Mouse (Mus musculus) frontal cortex, postnatal 14 days (tissue): ENCODE measurements at regions not wholly inside any gene's neighbourhood (a gene's known extent, or its start where the extent isn't known, plus 50 kb on each side); places are given as distances from the start of the nearest gene placed in this dataset.

ENCODE experiments used
- DNase-seq, 2 experiments: peaks; one replicate each; pipeline ENCODE4 v3.0.0; 2022; ENCODE audit warnings: low spot score in 2 of 2

GRCm38 (mm10) chr12:50734135-50734534 lies 85.2 kb upstream of the Prkd1 start:
- DNase-seq, result no peak

GRCm38 (mm10) chr12:50712615-50713014 lies 63.7 kb upstream of the Prkd1 start:
- no peak for DNase-seq

DNA sequence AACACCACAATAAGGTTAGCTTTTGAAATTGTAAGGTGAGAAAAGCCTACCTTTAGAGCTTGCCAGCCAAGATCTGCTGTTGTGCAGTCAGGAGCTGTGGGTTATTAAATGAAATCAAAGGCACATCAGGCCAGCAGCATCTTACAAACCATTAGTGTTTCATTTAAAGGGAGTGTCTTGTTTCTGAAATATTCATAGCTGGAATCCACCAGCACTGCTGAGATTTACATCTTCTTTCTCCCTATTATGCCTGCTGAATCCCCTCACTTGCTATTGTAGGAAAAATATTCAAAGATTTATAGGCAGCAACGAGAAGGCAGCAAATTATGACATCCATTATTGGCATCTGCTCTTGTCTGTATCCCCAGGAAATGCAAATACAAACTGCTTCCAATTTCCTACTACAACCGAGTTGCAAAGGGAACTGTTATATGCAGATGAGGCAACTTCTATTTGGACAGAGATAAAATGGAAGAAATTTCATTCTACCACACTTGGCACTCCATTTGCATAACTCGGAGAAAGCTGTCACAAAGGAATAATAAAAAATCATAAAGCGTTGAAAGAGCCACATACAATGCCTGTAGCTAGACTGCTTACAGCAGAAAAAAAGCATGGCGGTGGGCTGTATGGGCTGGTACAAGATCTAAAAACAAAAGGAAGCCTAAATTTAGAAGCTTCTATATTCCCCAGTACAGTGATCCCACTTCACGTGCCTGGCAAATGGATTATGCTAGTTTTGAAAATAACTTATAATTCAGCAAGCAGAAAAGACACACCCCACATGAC lies 60.3 kb upstream of the Prkd1 start:
- no peak for DNase-seq

DNA sequence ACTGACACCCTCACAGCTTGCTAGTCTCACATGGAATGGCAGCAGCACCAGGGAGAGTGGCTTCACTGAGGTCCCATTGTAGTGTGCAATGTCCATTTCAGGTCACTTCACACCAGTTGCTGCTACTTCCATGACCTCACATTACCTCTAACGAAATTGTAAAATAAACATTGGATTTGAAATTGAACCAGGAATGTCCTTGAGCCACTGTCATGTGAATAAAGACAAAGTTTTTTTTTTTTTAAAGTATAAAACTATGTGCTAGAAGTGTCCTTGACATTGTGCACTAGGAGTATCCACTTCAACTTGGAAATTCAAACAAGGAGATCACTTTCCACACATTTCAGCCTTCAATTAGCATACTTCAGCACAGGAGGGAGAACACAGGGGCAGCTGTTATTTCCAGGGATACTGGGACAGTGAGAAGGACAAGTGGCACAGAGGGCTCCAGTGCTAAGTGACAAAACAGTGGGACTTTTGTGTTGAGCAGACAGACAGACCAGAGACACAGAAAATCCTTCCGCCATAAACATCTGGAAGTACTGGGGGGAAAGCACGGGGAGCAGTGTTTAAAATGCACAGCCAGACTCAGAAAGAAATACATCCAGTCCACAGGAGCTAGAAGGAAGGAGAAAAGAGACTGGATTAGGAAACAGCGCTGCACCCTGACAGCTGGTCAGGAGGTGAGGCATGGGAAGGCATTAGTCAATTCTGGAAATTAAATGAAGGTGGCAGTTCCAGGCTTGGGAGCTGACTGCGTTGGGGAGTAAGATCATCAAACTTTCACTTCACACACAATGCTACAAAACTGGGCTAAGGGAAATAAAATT lies 49.9 kb upstream of the Prkd1 start:
- peak in 1 of 2 experiments; percentile 27 for DNase-seq
